Mouse (Mus musculus) spleen, adult 2 months (tissue): ENCODE measurements around the gene Exoc6b.

Experiments
- CTCF ChIP-seq: fragments of 200-500 bp; IDR thresholded peaks from 2 replicates; pipeline ENCODE4 v1.5.1; 2011; ENCODE audit warnings: mild to moderate bottlenecking, inconsistent platforms; ENCODE audit not compliant: insufficient read depth, insufficient read length, insufficient replicate concordance; ENCODE audit errors: extremely low read depth
- POLR2A ChIP-seq: fragments of 200-500 bp; IDR thresholded peaks from 2 replicates; pipeline ENCODE4 v1.6.1; 2011; ENCODE audit warnings: low read depth, low read length, inconsistent platforms

- no peak for TF ChIP-seq POLR2A
- no peak for TF ChIP-seq CTCF
These were observed 39.6 kb downstream of the Exoc6b start for GRCm38 (mm10) chr6:85029671-85030070.
